Mouse (Mus musculus) lung, embryonic 15.5 days (tissue): ENCODE results near the gene Frmd4a. TPM values are rescaled to one million over a fixed set of nuclear protein-coding genes. Genes with fewer than 3 reads are reported as not detected.
A peak's percentile ranks its signal among the peaks of the same experiment; 100 is the strongest.
"Not testable (repeated sequence)": the region's sequence is repeated elsewhere in the genome, so short reads cannot be mapped to it uniquely, and the experiment has no call there.

Experiments
- ATAC-seq: fragments of 200-750 bp; cut with Nextera tagmentation; 2 replicates; pipeline ENCODE4 v1.8.0; 2017; ENCODE audit warnings: moderate number of reproducible peaks, borderline replicate concordance; ENCODE audit not compliant: low FRiP score, low TSS enrichment; ENCODE audit errors: extremely low read depth
- H3K27ac ChIP-seq: fragments of 300-500 bp; sonication (generic); 2 replicates; pipeline ENCODE4 v1.5.1; 2015; ENCODE audit warnings: moderate library complexity, mild to moderate bottlenecking, inconsistent platforms
- H3K27me3 ChIP-seq: fragments of 300-500 bp; sonication (generic); 2 replicates; pipeline ENCODE4 v1.6.1; 2015; ENCODE audit warnings: inconsistent platforms
- H3K36me3 ChIP-seq: fragments of 300-500 bp; sonication (generic); 2 replicates; pipeline ENCODE4 v1.6.1; 2015; ENCODE audit warnings: inconsistent platforms
- H3K4me1 ChIP-seq: fragments of 300-500 bp; sonication (generic); 2 replicates; pipeline ENCODE4 v1.6.1; 2015; ENCODE audit warnings: inconsistent platforms
- H3K4me2 ChIP-seq: fragments of 300-500 bp; sonication (generic); 2 replicates; pipeline ENCODE4 v1.6.1; 2015; ENCODE audit warnings: inconsistent platforms, mild to moderate bottlenecking, moderate library complexity
- H3K4me3 ChIP-seq: fragments of 300-500 bp; sonication (generic); 2 replicates; pipeline ENCODE4 v1.5.1; 2015; ENCODE audit warnings: mild to moderate bottlenecking, inconsistent platforms
- H3K9ac ChIP-seq: fragments of 300-500 bp; sonication (generic); 2 replicates; pipeline ENCODE4 v1.6.1; 2015; ENCODE audit warnings: inconsistent platforms
- H3K9me3 ChIP-seq: fragments of 300-500 bp; sonication (generic); 2 replicates; pipeline ENCODE4 v1.6.1; 2016; ENCODE audit warnings: inconsistent platforms
- WGBS: fragments of 180-500 bp; shearing (Covaris S2); methylation state at CpG from one replicate; pipeline ENCODE4 v1.1.7; 2015; 5-methylcytosine and 5-hydroxymethylcytosine counted together
- polyA plus RNA-seq: library from polyadenylated mRNA; unstranded; fragments of >200 nt; fragmentation: Nextera tagmentation; extraction: Ambion mirVana; gene quantifications from 2 replicates; pipeline ENCODE4 v1.2.1, GENCODE M21; 2015

Gene Frmd4a
- polyA plus RNA-seq, 1 experiment from 2014 or later = 33.5 TPM

- ATAC-seq = no peak
- peaks cover 5% of the 10 kb centered on the region; the same call in 1 of the 2 replicates for H3K4me1 ChIP-seq
- peaks cover 62% of the 10 kb centered on the region for H3K36me3 ChIP-seq
- H3K9me3 ChIP-seq = no peaks in the 10 kb centered on the region
- H3K4me2 ChIP-seq = no peak overlapping the region
- H3K27ac ChIP-seq = no peak overlapping the region
- 80% methylated on average over 6 of the region's 6 CpGs for WGBS
- H3K27me3 ChIP-seq = no peaks in the 10 kb centered on the region
- H3K9ac ChIP-seq = no peak overlapping the region
- no peak overlapping the region for H3K4me3 ChIP-seq
Measured at GRCm38 (mm10) chr2:4611295-4611694, 593.8 kb downstream of the Frmd4a start.

GRCm38 (mm10) chr2:4611704-4612103 lies 594.2 kb downstream of the Frmd4a start:
- WGBS = 81% methylated on average over 10 of the region's 10 CpGs
- no peak overlapping the region for H3K4me3 ChIP-seq

GRCm38 (mm10) chr2:4614276-4614929 lies 596.9 kb downstream of the Frmd4a start:
- H3K4me3 ChIP-seq, H3K9me3 ChIP-seq, H3K4me2 ChIP-seq, H3K4me1 ChIP-seq, H3K9ac ChIP-seq, H3K27me3 ChIP-seq: not testable (repeated sequence)
- H3K36me3 ChIP-seq = peaks cover 35% of the 10 kb centered on the region
- H3K27ac ChIP-seq = peak overlapping the region; percentile 29; the same call in 1 of the 2 replicates
- ATAC-seq = 0 out of 2 replicates have a peak, but pooled peaks have one; percentile 14
- WGBS = 61% methylated on average over 6 of the region's 6 CpGs

More at GRCm38 (mm10) chr2:4611704-4612103, 594.2 kb downstream of the Frmd4a start:
- peaks cover 58% of the 10 kb centered on the region for H3K36me3 ChIP-seq
- H3K4me2 ChIP-seq = no peak overlapping the region
- no peak overlapping the region for H3K27ac ChIP-seq
- no peak for ATAC-seq
- no peaks in the 10 kb centered on the region for H3K9me3 ChIP-seq
- H3K27me3 ChIP-seq = no peaks in the 10 kb centered on the region
- H3K9ac ChIP-seq = no peak overlapping the region
- H3K4me1 ChIP-seq = peaks cover 5% of the 10 kb centered on the region; the same call in 1 of the 2 replicates

GRCm38 (mm10) chr2:4615014-4615546 lies 597.6 kb downstream of the Frmd4a start:
- Histone ChIP-seq H3K4me3 (no peak overlapping the region), H3K9ac (no peak overlapping the region), H3K9me3 (no peaks in the 10 kb centered on the region), H3K4me1 (peaks cover 8% of the 10 kb centered on the region; the same call in 1 of the 2 replicates), H3K36me3 (peaks cover 35% of the 10 kb centered on the region), H3K27me3 (no peaks in the 10 kb centered on the region), H3K4me2 (no peak overlapping the region), H3K27ac (peak overlapping the region; percentile 46)
- 69% methylated on average over 2 of the region's 2 CpGs for WGBS
- peak; percentile 31; the same call in 1 of the 2 replicates for ATAC-seq

GRCm38 (mm10) chr2:4616995-4617394 lies 599.5 kb downstream of the Frmd4a start:
- no peaks in the 10 kb centered on the region for H3K9me3 ChIP-seq

GRCm38 (mm10) chr2:4619126-4619525 lies 601.6 kb downstream of the Frmd4a start:
- not testable (repeated sequence) for H3K4me3 ChIP-seq, H3K4me2 ChIP-seq, H3K27ac ChIP-seq, ATAC-seq, H3K27me3 ChIP-seq, H3K9me3 ChIP-seq, H3K9ac ChIP-seq
- H3K4me1 ChIP-seq = peaks cover 21% of the 10 kb centered on the region
- H3K36me3 ChIP-seq = peaks cover 21% of the 10 kb centered on the region

More at GRCm38 (mm10) chr2:4616995-4617394, 599.5 kb downstream of the Frmd4a start:
- peaks cover 21% of the 10 kb centered on the region for H3K36me3 ChIP-seq
- ATAC-seq = no peak
- no peak overlapping the region for H3K4me3 ChIP-seq
- peaks cover 21% of the 10 kb centered on the region for H3K4me1 ChIP-seq
- no peaks in the 10 kb centered on the region for H3K27me3 ChIP-seq
- H3K27ac ChIP-seq = no peak overlapping the region
- WGBS = 89% methylated on average over 4 of the region's 4 CpGs
- no peak overlapping the region for H3K9ac ChIP-seq
- no peak overlapping the region for H3K4me2 ChIP-seq

- Histone ChIP-seq H3K4me2 (no peak overlapping the region), H3K4me3 (no peak overlapping the region), H3K9ac (no peak overlapping the region), H3K27me3 (no peaks in the 10 kb centered on the region), H3K4me1 (peaks cover 20% of the 10 kb centered on the region), H3K36me3 (peaks cover 28% of the 10 kb centered on the region), H3K9me3 (no peaks in the 10 kb centered on the region), H3K27ac (peak overlapping the region; percentile 69)
- 53% methylated on average over 6 of the region's 6 CpGs for WGBS
- no peak; the same call in 1 of the 2 replicates for ATAC-seq
Measured at GRCm38 (mm10) chr2:4619893-4620593, 602.5 kb downstream of the Frmd4a start.

- Histone ChIP-seq H3K4me3 (no peak overlapping the region), H3K36me3 (peaks cover 28% of the 10 kb centered on the region), H3K4me1 (peaks cover 16% of the 10 kb centered on the region; the same call in 1 of the 2 replicates), H3K9ac (no peak overlapping the region), H3K4me2 (no peak overlapping the region), H3K27ac (peak overlapping the region; percentile 69), H3K27me3 (no peaks in the 10 kb centered on the region), H3K9me3 (no peaks in the 10 kb centered on the region)
- ATAC-seq = peak; percentile 55; the same call in 1 of the 2 replicates
- 64% methylated on average over 12 of the region's 12 CpGs for WGBS
Measured at GRCm38 (mm10) chr2:4620640-4621401, 603.3 kb downstream of the Frmd4a start.

GRCm38 (mm10) chr2:4621471-4621985 lies 604.0 kb downstream of the Frmd4a start:
- Histone ChIP-seq H3K4me3 (no peak overlapping the region), H3K9me3 (no peaks in the 10 kb centered on the region), H3K27me3 (no peaks in the 10 kb centered on the region), H3K4me1 (peaks cover 18% of the 10 kb centered on the region), H3K27ac (peak overlapping the region; percentile 69), H3K36me3 (peaks cover 31% of the 10 kb centered on the region), H3K4me2 (no peak overlapping the region), H3K9ac (no peak overlapping the region)
- ATAC-seq = no peak
- WGBS = 72% methylated on average over 3 of the region's 3 CpGs

- Histone ChIP-seq H3K27me3 (no peaks in the 10 kb centered on the region), H3K4me1 (peaks cover 10% of the 10 kb centered on the region; the same call in 1 of the 2 replicates), H3K9me3 (no peaks in the 10 kb centered on the region), H3K4me3 (no peak overlapping the region), H3K4me2 (no peak overlapping the region), H3K27ac (peak overlapping the region; percentile 18; the same call in 1 of the 2 replicates), H3K9ac (no peak overlapping the region), H3K36me3 (peaks cover 33% of the 10 kb centered on the region)
- ATAC-seq = peak; percentile 19; the same call in 1 of the 2 replicates
- WGBS = 62% methylated on average over 3 of the region's 3 CpGs
Measured at GRCm38 (mm10) chr2:4626911-4627310, 609.4 kb downstream of the Frmd4a start.

- WGBS = 86% methylated on average over 2 of the region's 2 CpGs
- H3K36me3 ChIP-seq = peaks cover 34% of the 10 kb centered on the region
- ATAC-seq = no peak
Measured at GRCm38 (mm10) chr2:4628920-4629319, 611.4 kb downstream of the Frmd4a start.

More at GRCm38 (mm10) chr2:4628920-4629319, 611.4 kb downstream of the Frmd4a start:
- Histone ChIP-seq H3K4me1 (peaks cover 10% of the 10 kb centered on the region; the same call in 1 of the 2 replicates), H3K27me3 (no peaks in the 10 kb centered on the region), H3K4me3 (no peak overlapping the region), H3K27ac (no peak overlapping the region), H3K9me3 (no peaks in the 10 kb centered on the region), H3K9ac (no peak overlapping the region), H3K4me2 (no peak overlapping the region)
